Mouse (Mus musculus): ENCODE data around the gene Gpr150. TPM values are rescaled to one million over a fixed set of nuclear protein-coding genes. Genes with fewer than 3 reads are reported as not detected.

Gpr150 gene
- total and polyA plus RNA-seq, 2 experiments from 2014 or later = 3.1 to 3.2 TPM

GRCm38 (mm10) chr13:76017974-76018843 is 38.6 kb downstream of the Gpr150 start, which contains the start of gene Rfesd:
Gene Rfesd, minus strand, starts transcription at chr13:76018719.
- Histone ChIP-seq H3K9me3 (ENCODE audit: low read length) (no peaks in the 10 kb centered on the region), H3K9ac (replicated peaks; ENCODE audit: low read length, poor library complexity, severe bottlenecking) (peak within 1 kb of the TSS; percentile 94), H3K27ac (ENCODE audit: low read depth, low read length) (peak within 1 kb of the TSS; percentile 95), H3K36me3 (ENCODE audit: insufficient read depth, low read length) (no peaks in the 10 kb centered on the region), H3K4me1 (ENCODE audit: insufficient read depth, low read length) (no peaks in the 10 kb centered on the region), H3K4me2 (ENCODE audit: low read depth, low read length, poor library complexity, severe bottlenecking) (peak within 1 kb of the TSS; percentile 56), H3K4me3 (ENCODE audit: low read depth, low read length) (peak within 1 kb of the TSS; percentile 64), H3K27me3 (ENCODE audit: insufficient read depth, low read length) (no peaks in the 10 kb centered on the region)
- no peak for TF ChIP-seq CTCF (IDR thresholded peaks at IDR 0.05)
- WGBS = 1% methylated on average over 43 of the region's 50 CpGs
- peak; percentile 99 for DNase-seq (ENCODE audit: low spot score)
- peak; percentile 100 for ATAC-seq (ENCODE audit: low FRiP score)

- ATAC-seq (ENCODE audit: low FRiP score) (no peak), DNase-seq (ENCODE audit: low spot score) (no peak)
- 73% methylated on average over 4 of the region's 4 CpGs for WGBS
- no peaks in the 10 kb centered on the region for H3K4me1 ChIP-seq (ENCODE audit: insufficient read depth, low read length)
- H3K9ac ChIP-seq (replicated peaks; ENCODE audit: low read length, poor library complexity, severe bottlenecking) = peak overlapping the region; percentile 94
- peak overlapping the region; percentile 95 for H3K27ac ChIP-seq (ENCODE audit: low read depth, low read length)
- peak overlapping the region; percentile 64 for H3K4me3 ChIP-seq (ENCODE audit: low read depth, low read length)
- no peaks in the 10 kb centered on the region for H3K9me3 ChIP-seq (ENCODE audit: low read length)
- H3K4me2 ChIP-seq (ENCODE audit: low read depth, low read length, poor library complexity, severe bottlenecking) = peak overlapping the region; percentile 56
- no peaks in the 10 kb centered on the region for H3K27me3 ChIP-seq (ENCODE audit: insufficient read depth, low read length)
- H3K36me3 ChIP-seq (ENCODE audit: insufficient read depth, low read length) = no peaks in the 10 kb centered on the region
- no peak for TF ChIP-seq CTCF (IDR thresholded peaks at IDR 0.05)
Observed at GRCm38 (mm10) chr13:76017465-76017864, 39.3 kb downstream of the Gpr150 start.

GRCm38 (mm10) chr13:76014511-76014910 is 42.3 kb downstream of the Gpr150 start:
- TF ChIP-seq CTCF (IDR thresholded peaks at IDR 0.05) = no peak
- Histone ChIP-seq H3K4me3 (ENCODE audit: low read depth, low read length) (no peak overlapping the region), H3K27ac (ENCODE audit: low read depth, low read length) (no peak overlapping the region), H3K27me3 (ENCODE audit: insufficient read depth, low read length) (no peaks in the 10 kb centered on the region), H3K4me1 (ENCODE audit: insufficient read depth, low read length) (no peaks in the 10 kb centered on the region), H3K4me2 (ENCODE audit: low read depth, low read length, poor library complexity, severe bottlenecking) (no peak overlapping the region), H3K9me3 (ENCODE audit: low read length) (no peaks in the 10 kb centered on the region), H3K36me3 (ENCODE audit: insufficient read depth, low read length) (no peaks in the 10 kb centered on the region), H3K9ac (replicated peaks; ENCODE audit: low read length, poor library complexity, severe bottlenecking) (no peak overlapping the region)
- DNase-seq (ENCODE audit: low spot score) (no peak), ATAC-seq (ENCODE audit: low FRiP score) (no peak)
- WGBS = 86% methylated on average over 2 of the region's 2 CpGs

Other genes with a start within 250 kb of the Gpr150 start
- gene Glrx, start 217.1 kb downstream of the Gpr150 start, total RNA-seq (2014; rRNA removed) = 61.7 and 66.3 TPM in 2 replicates
- gene Glrx, start 217.1 kb downstream of the Gpr150 start, polyA plus RNA-seq (2015; fragmentation: Nextera tagmentation; extraction: Ambion mirVana) = 69.3 and 71.4 TPM in 2 replicates
- gene Rhobtb3, start 113.1 kb downstream of the Gpr150 start, total RNA-seq (2014; rRNA removed) = 31.7 and 67.6 TPM in 2 replicates
- gene Rhobtb3, start 113.1 kb downstream of the Gpr150 start, polyA plus RNA-seq (2015; fragmentation: Nextera tagmentation; extraction: Ambion mirVana) = 11.6 and 12.1 TPM in 2 replicates
- 0.49 and 1.4 TPM in 2 replicates for gene Spata9, start 89.8 kb downstream of the Gpr150 start, total RNA-seq (2014; rRNA removed)
- gene Spata9, start 89.8 kb downstream of the Gpr150 start, polyA plus RNA-seq (2015; fragmentation: Nextera tagmentation; extraction: Ambion mirVana) = 3.8 and 4.7 TPM in 2 replicates
- 16.7 and 18.7 TPM in 2 replicates for gene Rfesd, start 38.3 kb downstream of the Gpr150 start, total RNA-seq (2014; rRNA removed)
- 25.4 and 25.5 TPM in 2 replicates for gene Rfesd, start 38.3 kb downstream of the Gpr150 start, polyA plus RNA-seq (2015; fragmentation: Nextera tagmentation; extraction: Ambion mirVana)
- gene Arsk, start 41.7 kb upstream of the Gpr150 start, total RNA-seq (2014; rRNA removed) = 6.6 and 9.3 TPM in 2 replicates
- 3.9 and 4.8 TPM in 2 replicates for gene Arsk, start 41.7 kb upstream of the Gpr150 start, polyA plus RNA-seq (2015; fragmentation: Nextera tagmentation; extraction: Ambion mirVana)
- gene Ttc37, start 41.7 kb upstream of the Gpr150 start, total RNA-seq (2014; rRNA removed) = 14.4 and 16.3 TPM in 2 replicates
- gene Ttc37, start 41.7 kb upstream of the Gpr150 start, polyA plus RNA-seq (2015; fragmentation: Nextera tagmentation; extraction: Ambion mirVana) = 4.7 and 6.5 TPM in 2 replicates
- gene Fam81b, start 248.1 kb upstream of the Gpr150 start, total RNA-seq (2014; rRNA removed) = not detected in 2 replicates
- 0.21 and 0.37 TPM in 2 replicates for gene Fam81b, start 248.1 kb upstream of the Gpr150 start, polyA plus RNA-seq (2015; fragmentation: Nextera tagmentation; extraction: Ambion mirVana)

Data from midbrain, postnatal 0 days (tissue).